Mouse (Mus musculus): ENCODE measurements at regions not wholly inside any gene's neighbourhood (a gene's known extent, or its start where the extent isn't known, plus 50 kb on each side); places are given as distances from the start of the nearest gene placed in this dataset.
"Not testable (repeated sequence)": the region's sequence is repeated elsewhere in the genome, so short reads cannot be mapped to it uniquely, and the experiment has no call there.

GRCm38 (mm10) chr14:120755389-120755788, 155.6 kb upstream of the Ipo5 start:
- no peak for DNase-seq (ENCODE audit: low spot score)

- DNase-seq (ENCODE audit: low spot score) = no peak
Observed at GRCm38 (mm10) chr14:120758200-120758830, 152.7 kb upstream of the Ipo5 start.

- no peak for DNase-seq (ENCODE audit: low spot score)
Observed at GRCm38 (mm10) chr14:120762168-120762567, 148.9 kb upstream of the Ipo5 start.

GRCm38 (mm10) chr14:120762733-120763132, 148.3 kb upstream of the Ipo5 start:
- DNase-seq (ENCODE audit: low spot score) = no peak

- no peak for DNase-seq (ENCODE audit: low spot score)
Observed at GRCm38 (mm10) chr14:120763796-120764195, 147.2 kb upstream of the Ipo5 start.

GRCm38 (mm10) chr14:120764386-120764785, 146.6 kb upstream of the Ipo5 start:
- no peak for DNase-seq (ENCODE audit: low spot score)

- no peak for DNase-seq (ENCODE audit: low spot score)
Observed at GRCm38 (mm10) chr14:120766451-120766850, 144.6 kb upstream of the Ipo5 start.

GRCm38 (mm10) chr14:120770579-120770978, 140.4 kb upstream of the Ipo5 start:
- no peak for DNase-seq (ENCODE audit: low spot score)

- not testable (repeated sequence) for DNase-seq (ENCODE audit: low spot score)
Observed at GRCm38 (mm10) chr14:120773001-120773400, 138.0 kb upstream of the Ipo5 start.

- DNase-seq (ENCODE audit: low spot score) = no peak
Observed at GRCm38 (mm10) chr14:120791828-120792554, 119.0 kb upstream of the Ipo5 start.

GRCm38 (mm10) chr14:120797916-120798490, 113.0 kb upstream of the Ipo5 start:
- no peak for DNase-seq (ENCODE audit: low spot score)

GRCm38 (mm10) chr14:120803191-120803590, 107.8 kb upstream of the Ipo5 start:
- no peak for DNase-seq (ENCODE audit: low spot score)

- no peak for DNase-seq (ENCODE audit: low spot score)
Observed at GRCm38 (mm10) chr14:120803739-120804138, 107.3 kb upstream of the Ipo5 start.

- no peak for DNase-seq (ENCODE audit: low spot score)
Observed at GRCm38 (mm10) chr14:120804183-120804848, 106.7 kb upstream of the Ipo5 start.

GRCm38 (mm10) chr14:120805137-120805536, 105.9 kb upstream of the Ipo5 start:
- no peak for DNase-seq (ENCODE audit: low spot score)

GRCm38 (mm10) chr14:120805816-120806552, 105.0 kb upstream of the Ipo5 start:
- DNase-seq (ENCODE audit: low spot score) = not testable (repeated sequence)

GRCm38 (mm10) chr14:120806553-120806893, 104.5 kb upstream of the Ipo5 start:
- no peak for DNase-seq (ENCODE audit: low spot score)

GRCm38 (mm10) chr14:120809321-120809720, 101.7 kb upstream of the Ipo5 start:
- no peak for DNase-seq (ENCODE audit: low spot score)

- no peak for DNase-seq (ENCODE audit: low spot score)
Observed at GRCm38 (mm10) chr14:120813938-120814337, 97.1 kb upstream of the Ipo5 start.

- not testable (repeated sequence) for DNase-seq (ENCODE audit: low spot score)
Observed at GRCm38 (mm10) chr14:120815126-120815525, 95.9 kb upstream of the Ipo5 start.

GRCm38 (mm10) chr14:120816529-120816928, 94.5 kb upstream of the Ipo5 start:
- no peak for DNase-seq (ENCODE audit: low spot score)

GRCm38 (mm10) chr14:120826187-120826586, 84.8 kb upstream of the Ipo5 start:
- DNase-seq (ENCODE audit: low spot score) = no peak
